Mouse (Mus musculus): Measurements from ENCODE around the gene Ercc4. TPM values are rescaled to one million over a fixed set of nuclear protein-coding genes. Genes with fewer than 3 reads are reported as not detected.
"Not testable (repeated sequence)": the region's sequence is repeated elsewhere in the genome, so short reads cannot be mapped to it uniquely, and the experiment has no call there.

Gene Ercc4
- polyA plus RNA-seq (2016; fragmentation: Nextera tagmentation; extraction: Ambion mirVana), result 14.8 and 15.2 TPM in 2 replicates

- WGBS, result under 1% methylated on average over 53 of the region's 53 CpGs
- H3K27ac ChIP-seq, result peak within 1 kb of the TSS; percentile 85
- no peaks in the 10 kb centered on the region for H3K9me3 ChIP-seq
- peak within 1 kb of the TSS; percentile 91 for H3K9ac ChIP-seq (replicated peaks)
- peak within 1 kb of the TSS; percentile 64 for H3K4me2 ChIP-seq
- peak; percentile 99 for ATAC-seq (ENCODE audit: insufficient number of reproducible peaks, insufficient read depth, low FRiP score, low TSS enrichment, low read depth)
- peaks cover 24% of the 10 kb centered on the region for H3K36me3 ChIP-seq
- H3K27me3 ChIP-seq, result no peaks in the 10 kb centered on the region
- H3K4me3 ChIP-seq (replicated peaks), result peak within 1 kb of the TSS; percentile 72
- H3K4me1 ChIP-seq (replicated peaks), result peaks cover 6% of the 10 kb centered on the region; the same call in 1 of the 2 replicates
These were observed at the start of gene Ercc4 for GRCm38 (mm10) chr16:13109156-13109989. TSS of gene Ercc4 (plus strand) at chr16:13109684.

- ATAC-seq (ENCODE audit: insufficient number of reproducible peaks, insufficient read depth, low FRiP score, low TSS enrichment, low read depth), result no peak
- no peaks in the 10 kb centered on the region; the same call in 1 of the 2 replicates for H3K4me1 ChIP-seq (replicated peaks)
- no peaks in the 10 kb centered on the region for H3K9me3 ChIP-seq
- no peaks in the 10 kb centered on the region for H3K36me3 ChIP-seq
- H3K27ac ChIP-seq, result no peak overlapping the region
- 44% methylated on average over 9 of the region's 10 CpGs for WGBS
- peak overlapping the region; percentile 33 for H3K4me2 ChIP-seq
- no peak overlapping the region for H3K4me3 ChIP-seq (replicated peaks)
- no peak overlapping the region for H3K9ac ChIP-seq (replicated peaks)
- H3K27me3 ChIP-seq, result no peaks in the 10 kb centered on the region
These were observed 48.4 kb upstream of the Ercc4 start for GRCm38 (mm10) chr16:13061113-13061512.

GRCm38 (mm10) chr16:13074176-13074575 lies 35.3 kb upstream of the Ercc4 start:
- Histone ChIP-seq H3K27me3 (no peaks in the 10 kb centered on the region), H3K36me3 (no peaks in the 10 kb centered on the region), H3K4me3 (replicated peaks) (no peak overlapping the region), H3K4me2 (no peak overlapping the region), H3K9me3 (no peaks in the 10 kb centered on the region), H3K4me1 (replicated peaks) (no peaks in the 10 kb centered on the region), H3K27ac (no peak overlapping the region), H3K9ac (replicated peaks) (no peak overlapping the region)
- WGBS, result 79% methylated on average over 4 of the region's 4 CpGs
- no peak for ATAC-seq (ENCODE audit: insufficient number of reproducible peaks, insufficient read depth, low FRiP score, low TSS enrichment, low read depth)

- H3K27ac ChIP-seq, result no peak overlapping the region
- H3K4me1 ChIP-seq (replicated peaks), result no peaks in the 10 kb centered on the region
- H3K36me3 ChIP-seq, result no peaks in the 10 kb centered on the region
- H3K4me3 ChIP-seq (replicated peaks), result no peak overlapping the region
- H3K9me3 ChIP-seq, result no peaks in the 10 kb centered on the region
- 72% methylated on average over 6 of the region's 6 CpGs for WGBS
- no peak overlapping the region for H3K4me2 ChIP-seq
- H3K9ac ChIP-seq (replicated peaks), result no peak overlapping the region
- ATAC-seq (ENCODE audit: insufficient number of reproducible peaks, insufficient read depth, low FRiP score, low TSS enrichment, low read depth), result no peak
- H3K27me3 ChIP-seq, result no peaks in the 10 kb centered on the region
These were observed 29.3 kb upstream of the Ercc4 start for GRCm38 (mm10) chr16:13080161-13080560.

GRCm38 (mm10) chr16:13083155-13083798 lies 26.2 kb upstream of the Ercc4 start:
- Histone ChIP-seq H3K27ac (no peak overlapping the region), H3K9me3 (no peaks in the 10 kb centered on the region), H3K4me3 (replicated peaks) (no peak overlapping the region), H3K36me3 (no peaks in the 10 kb centered on the region), H3K4me1 (replicated peaks) (no peaks in the 10 kb centered on the region), H3K9ac (replicated peaks) (no peak overlapping the region), H3K27me3 (no peaks in the 10 kb centered on the region), H3K4me2 (no peak overlapping the region)
- no peak for ATAC-seq (ENCODE audit: insufficient number of reproducible peaks, insufficient read depth, low FRiP score, low TSS enrichment, low read depth)
- 40% methylated on average over 6 of the region's 6 CpGs for WGBS

GRCm38 (mm10) chr16:13108356-13108755 lies 1.1 kb upstream of the Ercc4 start:
- H3K9ac ChIP-seq (replicated peaks), result no peak overlapping the region
- ATAC-seq (ENCODE audit: insufficient number of reproducible peaks, insufficient read depth, low FRiP score, low TSS enrichment, low read depth), result no peak

GRCm38 (mm10) chr16:13109990-13110595 lies 609 bp downstream of the Ercc4 start:
- Histone ChIP-seq H3K4me2 (peak overlapping the region; percentile 64), H3K27ac (peak overlapping the region; percentile 85), H3K9ac (replicated peaks) (peak overlapping the region; percentile 91), H3K9me3 (no peaks in the 10 kb centered on the region), H3K4me1 (replicated peaks) (peaks cover 6% of the 10 kb centered on the region; the same call in 1 of the 2 replicates), H3K4me3 (replicated peaks) (peak overlapping the region; percentile 72), H3K36me3 (peaks cover 31% of the 10 kb centered on the region), H3K27me3 (no peaks in the 10 kb centered on the region)
- WGBS, result 2% methylated on average over 32 of the region's 32 CpGs
- peak; percentile 7; the same call in 1 of the 2 replicates for ATAC-seq (ENCODE audit: insufficient number of reproducible peaks, insufficient read depth, low FRiP score, low TSS enrichment, low read depth)

More at GRCm38 (mm10) chr16:13108356-13108755, 1.1 kb upstream of the Ercc4 start:
- Histone ChIP-seq H3K27ac (no peak overlapping the region), H3K4me1 (replicated peaks) (peaks cover 6% of the 10 kb centered on the region; the same call in 1 of the 2 replicates), H3K36me3 (peaks cover 14% of the 10 kb centered on the region), H3K4me2 (no peak overlapping the region), H3K27me3 (no peaks in the 10 kb centered on the region), H3K9me3 (no peaks in the 10 kb centered on the region), H3K4me3 (replicated peaks) (no peak overlapping the region)
- 91% methylated on average over 12 of the region's 12 CpGs for WGBS

- WGBS, result 95% methylated on average over 2 of the region's 2 CpGs
- H3K27me3 ChIP-seq, result no peaks in the 10 kb centered on the region
- no peaks in the 10 kb centered on the region for H3K9me3 ChIP-seq
- no peak overlapping the region for H3K4me2 ChIP-seq
- H3K4me3 ChIP-seq (replicated peaks), result no peak overlapping the region
- no peak overlapping the region for H3K9ac ChIP-seq (replicated peaks)
- ATAC-seq (ENCODE audit: insufficient number of reproducible peaks, insufficient read depth, low FRiP score, low TSS enrichment, low read depth), result no peak
- no peak overlapping the region for H3K27ac ChIP-seq
- peaks cover 6% of the 10 kb centered on the region; the same call in 1 of the 2 replicates for H3K4me1 ChIP-seq (replicated peaks)
- peaks cover 40% of the 10 kb centered on the region for H3K36me3 ChIP-seq
These were observed 5.3 kb downstream of the Ercc4 start for GRCm38 (mm10) chr16:13114821-13115220.

GRCm38 (mm10) chr16:13115466-13115865 lies 6.0 kb downstream of the Ercc4 start:
- H3K4me1 ChIP-seq (replicated peaks); H3K9me3 ChIP-seq; H3K4me2 ChIP-seq; ATAC-seq (ENCODE audit: insufficient number of reproducible peaks, insufficient read depth, low FRiP score, low TSS enrichment, low read depth); H3K9ac ChIP-seq (replicated peaks); H3K27ac ChIP-seq; H3K4me3 ChIP-seq (replicated peaks); H3K27me3 ChIP-seq: not testable (repeated sequence)
- WGBS, result 93% methylated on average over 3 of the region's 3 CpGs
- H3K36me3 ChIP-seq, result peaks cover 44% of the 10 kb centered on the region

GRCm38 (mm10) chr16:13117299-13117966 lies 7.9 kb downstream of the Ercc4 start:
- ATAC-seq (ENCODE audit: insufficient number of reproducible peaks, insufficient read depth, low FRiP score, low TSS enrichment, low read depth), result peak; percentile 88
- Histone ChIP-seq H3K4me1 (replicated peaks) (no peaks in the 10 kb centered on the region), H3K9ac (replicated peaks) (no peak overlapping the region), H3K9me3 (no peaks in the 10 kb centered on the region), H3K27me3 (no peaks in the 10 kb centered on the region), H3K4me3 (replicated peaks) (no peak overlapping the region), H3K27ac (no peak overlapping the region), H3K4me2 (no peak overlapping the region), H3K36me3 (peaks cover 58% of the 10 kb centered on the region)
- 65% methylated on average over 9 of the region's 9 CpGs for WGBS

Measured in limb, embryonic 12.5 days (tissue).